Mouse (Mus musculus): ENCODE results near the gene Gdf3.

DNA sequence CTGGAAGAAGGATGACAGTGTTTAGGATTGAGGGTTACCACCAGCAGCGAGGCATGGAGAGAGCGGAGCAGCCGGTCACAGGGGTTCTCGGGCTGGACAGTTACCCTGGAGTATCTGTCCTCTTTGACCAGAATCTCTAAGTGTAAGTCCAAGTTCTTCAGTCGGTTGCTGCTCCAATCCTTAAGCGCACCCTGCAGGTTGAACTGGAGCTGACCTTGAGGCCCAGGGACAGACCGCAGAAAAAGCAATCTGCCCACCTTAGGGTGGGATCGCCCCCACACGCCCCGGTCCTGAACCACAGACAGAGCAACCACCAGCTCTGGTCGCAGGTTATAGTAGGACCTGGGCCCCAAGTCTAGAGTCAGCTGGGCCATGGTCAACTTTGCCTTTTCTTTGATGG is 3.2 kb downstream of the Gdf3 start:
- no peak for TF ChIP-seq CTCF (IDR thresholded peaks at IDR 0.05; ENCODE audit: low read depth)
- no peak for TF ChIP-seq EP300 (IDR thresholded peaks at IDR 0.05; ENCODE audit: low read depth)

Measured in liver, embryonic 14.5 days (tissue).